Mouse (Mus musculus): ENCODE measurements at regions not wholly inside any gene's neighbourhood (a gene's known extent, or its start where the extent isn't known, plus 50 kb on each side); places are given as distances from the start of the nearest gene placed in this dataset.

DNA sequence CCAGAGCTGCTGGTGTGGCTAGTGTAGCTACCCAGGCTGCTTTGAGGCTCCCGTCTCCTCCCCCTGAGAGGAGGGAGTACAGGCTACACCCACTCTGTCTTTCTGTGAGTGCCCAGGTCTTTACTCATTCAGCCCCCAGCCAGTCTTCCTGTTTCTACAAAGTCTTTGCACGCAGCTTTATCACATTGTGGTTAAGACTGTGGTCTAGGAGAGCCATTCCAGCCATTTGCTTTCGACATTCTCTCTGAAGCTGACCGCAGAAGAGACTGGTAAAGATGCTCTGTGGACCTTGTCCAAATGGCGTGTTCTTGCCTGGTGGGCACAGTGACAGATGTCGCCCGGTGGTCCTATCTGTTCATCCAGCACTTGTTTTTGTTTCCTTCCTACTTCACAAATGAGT is 62.0 kb downstream of the Tpra1 start:
- no peak for DNase-seq (ENCODE audit: low spot score)

DNA sequence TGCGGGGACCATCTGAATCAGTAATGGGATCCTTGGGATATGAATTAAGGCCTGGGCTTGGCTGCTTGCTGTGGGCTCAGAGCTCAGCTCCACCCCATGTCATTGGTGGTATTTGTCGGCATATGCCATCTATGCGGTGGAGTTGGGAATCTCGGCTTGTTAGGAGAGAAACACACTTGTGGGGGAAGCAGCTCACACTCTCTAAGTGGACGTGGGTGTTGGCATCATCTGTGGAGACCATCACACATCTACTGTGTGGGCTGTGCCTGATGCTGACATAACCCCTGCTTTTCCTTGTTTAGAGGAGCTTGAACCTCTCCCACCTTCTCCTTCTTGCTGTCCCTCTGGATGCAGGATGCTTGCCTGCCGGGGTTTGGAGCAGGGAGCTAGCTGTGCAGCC is 62.9 kb downstream of the Tpra1 start:
- no peak for DNase-seq (ENCODE audit: low spot score)

DNA sequence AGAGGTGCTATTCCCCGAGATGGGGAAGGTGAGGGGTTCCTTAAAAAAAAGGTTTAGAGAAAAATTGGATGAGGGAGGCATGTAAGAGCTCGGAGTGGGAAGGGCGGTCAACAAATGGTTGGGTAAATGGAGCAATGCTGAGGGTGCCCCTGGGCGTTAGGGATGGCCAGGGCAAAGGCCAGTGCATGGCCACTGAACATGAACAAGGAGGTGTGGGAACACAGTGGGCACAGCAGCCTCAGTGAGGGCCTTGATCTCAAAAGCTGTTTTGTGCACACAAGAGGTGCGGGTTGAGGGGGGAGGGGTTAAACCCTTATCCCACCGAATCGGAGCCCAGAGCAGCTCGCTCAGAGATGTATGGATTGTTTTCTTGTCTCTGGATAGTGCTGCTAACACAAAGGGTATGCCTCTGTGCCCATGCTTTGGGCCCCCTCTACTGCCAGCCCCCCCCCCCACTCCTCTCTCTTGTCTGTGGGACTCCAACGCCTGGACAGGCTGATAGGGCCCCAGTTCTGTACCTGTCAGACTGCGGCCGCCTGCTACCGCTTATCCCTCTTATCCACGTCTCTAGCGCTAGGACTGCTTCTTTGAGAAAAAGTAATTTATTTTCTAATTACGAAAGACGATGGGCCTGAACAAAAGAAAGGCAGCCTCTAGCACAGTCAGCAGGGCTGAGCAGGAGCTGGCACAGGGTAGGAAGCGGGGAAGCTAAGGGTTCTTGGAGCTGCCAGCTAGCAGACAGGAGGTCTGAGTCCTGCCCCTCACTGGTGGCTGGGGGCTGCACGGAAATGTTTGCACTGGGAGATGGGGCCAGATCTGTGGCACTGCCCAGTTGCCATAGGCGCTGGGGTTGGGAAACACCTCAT is 63.5 kb downstream of the Tpra1 start:
- DNase-seq (ENCODE audit: low spot score) = no peak

DNA sequence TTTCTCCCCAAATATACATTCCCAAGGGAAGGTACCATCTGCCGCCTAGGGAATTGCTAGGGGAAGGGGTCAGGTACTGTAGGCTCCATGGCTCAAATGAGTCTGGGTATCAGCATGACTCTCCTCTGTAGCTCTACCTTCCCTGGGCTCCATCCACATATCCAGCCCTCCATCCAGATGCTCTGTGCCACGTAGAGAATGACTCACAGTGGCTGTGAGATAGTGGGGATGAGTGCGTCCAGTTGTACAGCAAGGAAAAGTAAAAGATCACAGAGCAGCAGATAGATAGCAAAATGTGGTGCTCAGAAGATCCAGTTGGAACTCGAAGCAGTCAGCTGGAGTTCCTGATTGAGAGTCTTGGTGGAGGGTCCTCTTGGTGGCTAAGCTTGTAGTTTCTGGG is 64.5 kb downstream of the Tpra1 start:
- no peak for DNase-seq (ENCODE audit: low spot score)

DNA sequence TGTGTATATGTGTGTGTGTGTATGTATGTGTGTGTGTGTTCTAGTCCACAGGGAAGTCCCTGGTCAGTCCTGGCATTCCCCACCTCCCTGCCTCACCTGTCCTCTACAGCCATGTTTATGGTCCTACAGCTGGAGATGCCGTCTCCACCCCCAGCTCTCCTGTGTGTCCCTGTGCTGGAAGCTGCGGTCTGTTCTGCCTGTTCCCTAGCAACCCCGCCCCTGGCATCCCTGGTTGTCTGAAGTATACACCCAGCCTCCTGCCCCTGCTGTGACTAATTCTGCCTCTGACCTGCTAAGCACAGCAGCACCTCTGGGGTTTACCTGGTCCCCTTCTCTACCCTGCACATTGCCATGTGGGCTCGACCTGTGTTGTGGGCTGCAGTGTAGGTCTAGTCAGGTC is 66.8 kb downstream of the Tpra1 start:
- no peak for DNase-seq (ENCODE audit: low spot score)

DNA sequence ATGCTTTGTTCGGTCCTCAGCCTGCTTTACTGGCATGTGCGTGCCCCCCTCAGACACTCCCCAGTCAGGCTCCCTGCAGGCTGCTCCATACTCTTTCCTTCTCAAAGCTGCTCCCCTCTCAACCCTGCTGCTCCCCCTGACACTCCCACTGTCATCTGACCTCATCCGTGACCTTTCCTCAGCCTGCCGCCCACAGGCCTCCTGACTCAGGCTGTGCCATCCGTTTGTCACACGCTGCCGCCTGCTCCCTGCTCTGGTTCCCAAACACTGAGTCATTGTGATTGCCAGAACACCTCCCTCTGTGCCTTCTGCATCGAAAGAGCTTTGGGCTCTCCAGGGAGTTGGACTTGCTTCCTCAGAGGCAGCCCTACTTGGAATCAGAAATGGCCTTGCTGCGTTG is 69.7 kb downstream of the Tpra1 start:
- no peak for DNase-seq (ENCODE audit: low spot score)

DNA sequence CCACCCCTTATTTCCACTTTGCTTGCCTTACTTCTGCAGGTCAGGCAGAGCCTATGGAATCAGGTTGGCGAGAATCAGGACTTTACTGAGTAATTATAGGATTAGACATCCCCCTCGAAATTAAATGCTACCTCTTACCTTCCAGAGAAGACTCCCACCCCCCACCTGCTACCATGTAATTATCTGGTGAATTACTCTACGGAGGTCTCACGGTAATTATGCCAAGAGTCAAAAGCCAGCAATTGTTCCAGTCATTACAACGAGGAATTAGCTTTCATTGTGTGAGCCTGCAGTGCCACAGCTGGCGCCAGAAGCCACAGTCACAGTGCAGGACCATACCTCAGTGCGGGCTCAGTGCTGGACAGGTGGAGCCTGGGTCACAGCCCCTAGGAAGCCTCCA is 72.4 kb downstream of the Tpra1 start:
- DNase-seq (ENCODE audit: low spot score) = no peak

DNA sequence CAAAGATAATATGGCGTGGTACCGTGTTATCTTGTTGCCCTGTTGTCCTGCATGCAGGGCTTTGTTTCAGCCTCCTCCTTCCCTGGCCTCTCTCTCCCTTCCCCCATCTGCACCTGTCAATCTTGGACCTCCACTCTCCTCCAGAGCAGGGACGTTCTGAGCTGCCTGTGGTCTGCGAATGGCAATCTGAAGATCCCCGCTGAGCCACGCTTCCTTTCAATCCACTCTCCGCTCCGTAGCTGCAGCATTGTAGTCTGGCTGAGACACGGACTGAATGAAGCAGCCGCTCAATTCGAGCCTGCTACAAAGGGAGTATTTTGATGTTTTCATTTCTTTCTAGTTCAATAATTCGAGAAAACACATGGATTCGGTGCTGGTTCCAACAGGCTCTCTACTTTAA is 74.5 kb downstream of the Tpra1 start:
- DNase-seq (ENCODE audit: low spot score) = no peak

DNA sequence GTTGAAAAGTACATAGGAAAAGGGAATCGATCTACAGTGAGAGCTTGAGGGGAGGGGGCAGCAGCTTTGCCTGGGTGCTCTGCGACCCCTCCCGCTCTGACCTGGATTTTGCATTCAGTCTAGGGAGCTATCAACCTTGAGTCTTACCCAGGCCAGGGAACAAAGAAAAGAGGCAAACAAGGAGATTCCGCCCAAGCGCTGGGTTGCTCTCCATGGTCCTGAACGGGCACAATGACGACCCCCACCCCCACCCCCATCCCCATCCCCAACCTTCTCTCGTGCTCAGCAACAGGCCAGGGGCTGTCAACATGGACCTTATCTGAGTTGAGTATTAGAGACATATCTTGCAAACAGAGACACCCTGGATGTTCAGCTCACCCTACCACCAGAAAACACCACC is 74.9 kb downstream of the Tpra1 start:
- no peak for DNase-seq (ENCODE audit: low spot score)

DNA sequence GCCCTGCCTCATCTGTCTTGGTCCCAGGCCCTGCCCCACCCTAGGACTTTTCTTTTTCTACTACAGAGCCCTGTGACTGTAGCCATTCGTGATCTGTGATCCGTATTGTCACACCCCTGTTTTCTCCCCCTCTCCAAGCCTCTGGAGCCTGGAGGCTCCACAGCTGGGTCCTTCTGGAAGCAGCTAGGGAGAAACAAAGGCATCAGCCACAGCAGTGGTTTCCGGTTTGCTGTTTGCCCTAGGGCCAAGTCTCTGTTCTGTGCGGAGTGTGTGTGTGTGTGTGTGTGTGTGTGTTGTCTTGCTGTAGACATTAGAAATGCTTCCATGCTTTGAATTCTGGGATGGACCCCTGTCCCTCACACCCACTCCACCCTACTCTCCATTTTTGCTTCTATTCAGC is 76.9 kb downstream of the Tpra1 start:
- DNase-seq (ENCODE audit: low spot score) = no peak

DNA sequence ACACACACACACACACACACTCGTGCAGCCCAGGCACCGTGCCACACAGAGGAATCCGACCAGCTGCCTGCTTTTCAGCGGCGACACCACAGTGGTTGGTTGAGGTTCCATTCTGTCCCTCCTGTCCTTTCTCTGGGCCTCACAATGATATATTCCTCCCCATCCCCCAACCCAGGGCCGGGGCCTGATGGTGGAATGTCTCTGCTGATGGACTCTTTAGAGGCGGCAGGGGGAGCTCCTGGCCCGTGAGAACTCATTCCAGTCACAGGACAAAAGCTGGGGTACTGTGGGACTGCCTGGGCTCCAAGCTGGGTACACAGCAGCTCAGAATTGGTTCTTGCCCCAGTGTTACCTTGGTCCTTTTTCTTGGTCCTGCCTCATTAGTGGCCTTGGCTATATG is 78.1 kb downstream of the Tpra1 start:
- no peak for DNase-seq (ENCODE audit: low spot score)

DNA sequence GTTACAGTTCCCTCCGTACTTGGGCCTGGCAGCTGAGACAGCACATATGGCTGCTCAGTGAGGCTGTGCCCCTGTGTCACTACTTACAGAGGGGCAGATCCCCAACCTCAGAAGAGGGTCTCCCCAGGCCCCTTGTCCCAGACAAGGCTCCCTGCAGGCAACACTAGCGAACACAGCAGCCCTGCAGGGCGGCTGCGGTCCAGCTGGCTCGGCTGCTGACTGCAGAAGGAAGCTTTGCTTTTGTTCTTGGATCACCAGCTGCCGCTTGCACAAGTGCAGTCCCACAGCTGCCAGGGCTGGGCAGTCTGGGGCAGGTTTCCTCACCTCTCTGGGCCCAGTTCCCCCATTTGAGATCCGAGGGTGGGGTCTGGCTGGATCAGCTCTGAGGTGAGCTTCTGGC is 79.5 kb downstream of the Tpra1 start:
- DNase-seq (ENCODE audit: low spot score) = no peak

DNA sequence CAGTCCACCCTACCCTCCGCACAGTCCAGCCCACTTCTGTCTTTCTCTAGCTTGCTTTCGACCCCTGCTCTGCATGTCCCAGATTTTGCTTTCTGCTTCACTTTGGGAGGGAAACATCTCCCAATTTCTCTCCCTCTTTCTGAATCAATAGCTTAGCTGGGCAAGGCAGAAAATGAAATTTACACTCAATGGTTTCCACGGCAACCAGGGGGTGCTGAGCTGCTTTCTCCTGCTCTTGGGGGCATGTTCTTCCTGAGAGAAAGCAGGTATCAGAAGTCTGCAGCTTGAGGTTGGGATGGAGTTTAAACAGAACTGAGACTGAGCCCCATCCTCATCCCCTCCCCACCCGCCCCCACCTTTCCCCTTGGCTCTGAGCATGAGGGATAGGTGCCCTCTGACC is 82.1 kb downstream of the Tpra1 start:
- DNase-seq (ENCODE audit: low spot score) = no peak

DNA sequence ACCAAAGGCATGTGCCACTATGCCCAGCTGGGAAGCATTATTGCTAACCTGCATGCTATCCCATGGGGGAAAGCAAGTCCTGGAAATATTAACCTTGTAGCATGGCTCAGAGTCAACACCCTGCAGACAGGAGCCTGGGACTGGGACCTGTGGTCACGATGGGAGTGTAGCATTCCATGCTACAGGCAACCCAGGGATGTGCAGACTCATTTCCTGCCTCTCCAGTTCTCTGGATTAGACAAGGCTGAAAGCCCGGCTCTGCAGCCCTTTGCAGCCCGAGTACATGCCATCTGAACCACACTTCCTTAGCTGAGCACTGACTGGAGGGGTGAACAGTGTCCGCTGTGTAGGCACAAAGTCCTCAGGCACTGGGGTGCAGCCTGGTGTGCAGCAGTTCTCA is 82.8 kb downstream of the Tpra1 start:
- DNase-seq (ENCODE audit: low spot score) = no peak

DNA sequence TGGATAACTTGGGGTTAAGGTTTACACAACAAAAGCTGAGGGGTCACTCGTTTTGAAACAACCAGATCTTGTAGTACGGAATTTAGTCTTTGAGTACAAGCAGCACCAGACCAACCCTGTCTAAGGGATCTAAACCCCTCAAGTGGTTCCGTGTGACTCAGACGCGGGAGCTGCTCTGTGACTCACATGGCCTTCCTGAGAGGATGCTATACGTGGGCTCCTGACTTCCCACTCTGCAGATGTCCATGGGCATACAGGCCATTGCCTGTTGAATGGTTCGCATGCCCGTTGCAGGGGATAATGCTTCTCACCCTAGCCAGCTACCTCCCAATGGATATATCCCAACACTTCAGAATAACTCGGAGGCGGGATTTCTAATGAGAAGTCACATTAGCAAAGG is 86.5 kb downstream of the Tpra1 start:
- no peak for DNase-seq (ENCODE audit: low spot score)

DNA sequence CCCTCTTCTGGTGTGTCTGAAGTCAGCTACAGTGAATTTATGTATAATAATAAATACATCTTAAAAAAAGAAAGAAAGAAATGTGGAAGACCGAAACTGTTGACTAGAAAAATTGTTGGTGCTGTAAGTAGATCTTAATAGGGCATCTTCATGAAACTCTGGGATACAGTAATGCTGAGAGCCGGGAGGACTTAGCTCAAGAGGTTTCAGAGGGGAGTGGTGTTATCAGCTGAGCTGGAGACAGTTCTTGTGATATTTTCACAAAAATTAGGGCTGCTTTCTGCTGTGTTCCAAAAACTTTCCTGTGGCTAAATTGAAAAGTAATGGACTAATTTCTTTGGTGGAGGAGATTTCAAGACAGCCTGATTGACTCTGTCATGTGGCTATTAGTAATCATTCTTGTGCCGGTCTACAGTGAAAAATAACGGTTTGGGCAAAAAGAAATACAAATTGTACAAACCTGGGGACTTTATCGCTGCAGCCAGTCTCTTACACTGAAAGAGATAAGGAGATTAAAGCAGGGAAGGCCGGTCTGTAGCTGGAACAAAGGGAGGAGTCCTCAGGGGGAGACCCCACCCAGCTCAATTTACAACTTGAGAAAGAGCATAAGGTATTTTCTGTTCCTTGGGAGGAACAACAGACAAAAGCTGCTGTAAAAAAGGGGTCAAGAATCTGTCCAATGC is 87.7 kb downstream of the Tpra1 start:
- no peak for DNase-seq (ENCODE audit: low spot score)

DNA sequence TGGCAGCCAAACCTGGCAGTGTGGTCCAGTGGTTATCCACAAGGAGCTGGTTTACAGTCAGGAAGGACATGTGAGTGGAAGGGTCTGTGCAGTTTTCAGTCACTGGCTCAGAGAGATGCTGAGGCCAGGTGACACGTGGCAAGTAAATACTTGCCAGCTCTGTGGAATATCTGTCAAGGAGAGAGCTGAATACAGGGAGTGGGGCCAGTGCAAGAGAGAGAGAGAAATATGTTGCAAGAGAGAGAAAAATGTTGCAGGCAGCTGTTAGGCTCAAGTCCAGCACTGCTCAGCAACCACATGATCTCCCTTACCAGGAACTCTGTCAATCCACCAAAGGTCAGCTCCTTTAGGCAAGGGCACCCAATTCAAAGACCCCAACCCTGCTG is 88.2 kb downstream of the Tpra1 start:
- DNase-seq (ENCODE audit: low spot score) = no peak

DNA sequence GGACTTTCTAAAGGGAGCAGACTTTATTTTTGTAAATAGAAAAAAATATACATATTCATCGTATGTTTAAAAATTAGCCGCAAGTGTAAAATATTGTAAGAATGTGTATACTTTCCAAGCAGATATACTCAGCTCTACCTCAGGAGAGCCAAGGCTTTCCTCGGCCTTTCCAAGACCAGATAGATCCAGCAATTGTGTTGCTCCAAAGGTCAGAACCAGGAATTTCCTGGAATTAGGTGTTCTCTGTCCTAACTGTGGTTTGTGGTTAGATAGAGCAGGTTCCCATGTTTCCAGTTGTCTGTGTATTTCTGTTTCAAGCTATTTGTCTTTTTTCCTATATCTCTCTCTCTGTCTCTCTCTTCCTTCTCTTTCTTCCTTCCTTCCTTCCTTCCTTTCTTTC is 93.0 kb downstream of the Tpra1 start:
- no peak for DNase-seq (ENCODE audit: low spot score)

DNA sequence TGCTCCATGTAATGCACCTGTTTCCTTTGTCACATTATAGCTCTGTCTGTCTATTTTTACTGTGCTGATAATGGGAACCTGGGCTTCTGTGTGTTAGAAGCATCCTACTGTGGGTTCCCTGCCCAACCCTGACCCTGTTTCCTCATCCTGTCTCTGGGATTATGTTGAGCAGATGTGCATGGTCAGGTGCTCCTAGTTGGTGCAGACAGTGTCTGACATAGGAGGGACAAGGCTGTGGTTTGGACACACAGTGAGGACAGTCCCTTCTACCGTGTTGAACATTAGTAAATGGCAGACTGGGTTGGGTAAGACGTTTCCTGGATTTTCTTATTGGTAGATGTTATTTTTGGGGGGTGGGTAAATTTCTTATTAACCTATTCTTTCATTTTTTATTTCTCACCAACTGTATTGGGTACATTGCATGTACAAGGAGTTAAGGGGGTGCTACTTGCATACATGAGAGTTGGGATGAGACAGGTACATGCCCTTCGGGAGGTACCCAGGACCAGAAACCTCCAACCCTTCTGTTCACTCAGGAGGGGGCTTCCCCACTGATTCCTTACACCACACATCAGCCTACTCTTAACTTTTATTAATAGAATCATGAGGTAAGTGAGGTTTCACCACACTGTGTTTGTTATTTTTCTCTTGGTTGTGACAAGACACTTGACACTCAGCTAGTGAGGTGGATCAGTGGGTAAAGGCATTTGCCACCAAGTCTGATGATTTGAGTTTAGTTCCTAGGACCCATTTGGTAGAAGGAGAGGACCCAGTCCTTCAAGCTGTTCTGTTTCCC is 97.1 kb downstream of the Tpra1 start:
- no peak for DNase-seq (ENCODE audit: low spot score)

DNA sequence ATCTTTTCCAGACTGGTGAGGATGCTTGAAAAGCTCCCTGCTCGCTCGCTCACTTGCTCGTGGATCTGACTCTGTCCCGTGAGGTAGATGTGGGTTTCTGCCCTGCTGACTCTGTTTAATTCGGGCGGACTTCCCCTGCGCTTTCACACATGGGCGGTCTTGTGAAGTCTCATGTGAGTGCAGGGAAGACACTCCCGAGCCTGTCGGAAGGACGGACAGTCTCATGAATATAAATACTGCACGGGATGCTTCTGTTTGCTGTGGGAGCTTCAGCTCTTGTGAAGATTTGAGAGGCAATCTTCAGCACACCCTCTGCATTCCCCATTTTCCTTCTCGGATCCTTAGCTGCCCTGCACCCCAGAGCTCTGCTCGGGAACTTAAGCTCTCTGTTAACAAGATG is 98.3 kb downstream of the Tpra1 start:
- DNase-seq (ENCODE audit: low spot score) = no peak

DNA sequence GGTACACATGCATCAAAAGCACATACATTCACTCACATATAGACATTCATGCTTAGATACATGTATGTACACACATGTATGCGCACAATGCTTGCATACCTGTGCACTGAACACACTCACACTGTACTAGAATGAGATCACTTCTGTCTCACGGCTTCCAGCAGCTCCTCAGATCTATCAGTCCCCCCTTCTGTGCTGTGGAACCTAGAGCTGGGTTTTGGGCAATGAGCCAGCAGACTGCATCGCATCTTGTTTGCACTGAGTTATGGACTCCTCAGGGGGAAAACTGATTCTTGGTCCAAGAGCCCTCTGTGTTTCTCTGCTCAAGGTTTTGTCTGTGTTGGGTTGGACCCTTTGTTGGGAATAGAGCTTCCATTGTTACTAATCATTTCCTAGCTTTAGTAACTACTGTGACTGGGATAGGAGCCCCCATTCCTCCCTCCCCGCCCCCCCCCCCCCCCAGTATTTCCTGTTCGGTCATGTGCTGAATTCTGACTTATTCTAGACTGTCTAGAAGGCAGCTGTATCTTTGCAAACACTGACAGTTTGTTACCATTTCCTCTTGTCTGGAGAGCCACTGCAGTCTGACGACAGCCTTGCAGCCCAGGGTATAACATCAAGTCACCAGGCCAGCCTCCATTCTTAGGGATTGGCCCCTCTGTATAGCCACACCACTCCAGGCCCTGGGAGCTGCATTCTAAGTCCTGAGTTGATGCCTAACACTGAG is 101.3 kb downstream of the Tpra1 start:
- no peak for DNase-seq (ENCODE audit: low spot score)

DNA sequence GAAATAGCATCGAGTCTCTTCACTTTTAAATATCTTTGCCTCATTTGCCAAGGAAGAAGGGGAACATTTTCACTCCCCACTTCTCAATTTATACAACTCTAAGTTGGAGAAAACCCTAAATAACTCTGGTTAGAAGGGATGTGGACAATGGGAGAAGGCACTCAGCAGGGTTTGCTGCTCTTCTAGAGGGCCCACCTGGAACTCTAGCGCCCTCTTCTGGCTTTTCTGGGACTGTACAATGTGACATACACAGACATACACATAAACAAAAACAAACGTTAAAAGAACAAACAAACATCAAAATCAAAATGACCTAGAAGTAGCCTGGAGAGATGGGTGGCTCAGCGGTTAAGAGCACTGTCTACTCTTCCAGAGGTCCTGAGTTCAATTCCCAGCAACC is 103.0 kb downstream of the Tpra1 start:
- DNase-seq (ENCODE audit: low spot score) = no peak
